13 mouse cellular contexts compared by ENCODE assay signal in genomic region chr4:153603936-153604335, GRCm38 (mm10).
DNase-seq lines count a peak whose midpoint lies in the region; ATAC-seq lines count a peak whose summit lies in the region.
"Had no signal": no experiment of that assay in that cellular context is flagged by ENCODE, and none has a peak within 500 bp of the region (broad histone marks: within the 10 kb centered on the region; RNA-seq: fewer than 3 reads in every experiment).

No protein-coding gene starts in this region.

- H3K27ac ChIP-seq in forebrain, embryonic 15.5 days (replicated peaks), result no peak overlapping the region
- H3K27ac ChIP-seq: hindbrain, embryonic 13.5 days; layer of hippocampus, adult 2 months; liver, embryonic 13.5 days; midbrain, embryonic 10.5 days; neural tube, embryonic 15.5 days had no signal

- H3K36me3 ChIP-seq in forebrain, embryonic 15.5 days, result no peaks in the 10 kb centered on the region
- H3K36me3 ChIP-seq: hindbrain, embryonic 13.5 days; liver, embryonic 13.5 days; midbrain, embryonic 10.5 days; neural tube, embryonic 15.5 days had no signal

- ATAC-seq in forebrain, embryonic 15.5 days (replicated peaks), result no peak

- intact Hi-C loops in heart, postnatal 25 days (cut with DNase I), result no loop called here

- H3K9ac ChIP-seq in forebrain, embryonic 15.5 days (replicated peaks), result no peak overlapping the region
- H3K9ac ChIP-seq: hindbrain, embryonic 13.5 days; liver, embryonic 13.5 days; neural tube, embryonic 15.5 days had no signal

- H3K4me3 ChIP-seq in forebrain, embryonic 15.5 days, result no peak overlapping the region
- H3K4me3 ChIP-seq: hindbrain, embryonic 13.5 days; layer of hippocampus, adult 2 months; liver, embryonic 13.5 days; midbrain, embryonic 10.5 days; neural tube, embryonic 15.5 days had no signal

- peak; percentile 4 for DNase-seq in kidney, postnatal 14 days
- DNase-seq in kidney, postnatal 25 days, result no peak
- peak; percentile 84 for DNase-seq in adrenal gland, postnatal 10 days
- DNase-seq in cerebellum, postnatal 10 days, result peak; percentile 66 to 71
- DNase-seq in heart, postnatal 25 days (ENCODE audit: low spot score), result peak; percentile 9
- no peak for DNase-seq in urinary bladder, postnatal 10 days (ENCODE audit: low spot score)
- DNase-seq in spleen, adult 18-20 months, result no peak
- DNase-seq: liver, embryonic 13.5 days had no signal

- WGBS in forebrain, embryonic 15.5 days, result 76% methylated on average over 7 of the region's 7 CpGs

- H3K9me3 ChIP-seq in forebrain, embryonic 15.5 days, result no peaks in the 10 kb centered on the region
- H3K9me3 ChIP-seq: hindbrain, embryonic 13.5 days; midbrain, embryonic 10.5 days; neural tube, embryonic 15.5 days had no signal

- H3K27me3 ChIP-seq in forebrain, embryonic 15.5 days, result no peaks in the 10 kb centered on the region
- H3K27me3 ChIP-seq: hindbrain, embryonic 13.5 days; liver, embryonic 13.5 days; neural tube, embryonic 15.5 days had no signal

- peaks cover 14% of the 10 kb centered on the region for H3K4me1 ChIP-seq in forebrain, embryonic 15.5 days
- H3K4me1 ChIP-seq: liver, embryonic 13.5 days had no signal

- H3K4me2 ChIP-seq in forebrain, embryonic 15.5 days (replicated peaks), result no peak overlapping the region
- H3K4me2 ChIP-seq: hindbrain, embryonic 13.5 days; liver, embryonic 13.5 days; neural tube, embryonic 15.5 days had no signal

Comparison
In these comparisons a context has a peak if more than half of its experiments do, and no peak if none do; other contexts are left out.
1. DNase-seq: peak in kidney, postnatal 14 days (single experiment), adrenal gland, postnatal 10 days (single experiment), cerebellum, postnatal 10 days (2 of 2) and heart, postnatal 25 days (single experiment); none in kidney, postnatal 25 days (0 of 2), urinary bladder, postnatal 10 days (single experiment) and spleen, adult 18-20 months (0 of 2).